Mouse (Mus musculus) megakaryocyte progenitor cell, adult 5-6 weeks (primary cell): Measurements from ENCODE around the gene Ampd2. TPM values are rescaled to one million over a fixed set of nuclear protein-coding genes. Genes with fewer than 3 reads are reported as not detected.

ENCODE experiments used
- ATAC-seq: replicated peaks from 2 replicates; pipeline ENCODE4 v1.8.0; 2016; ENCODE audit warnings: mild to moderate bottlenecking, moderate TSS enrichment, inconsistent platforms; ENCODE audit not compliant: poor library complexity
- total RNA-seq, 2 experiments: library from RNA; stranded (forward) in 1 of 2; stranded (reverse) in 1 of 2; fragments of 157-497, 149-512 nt in 1 of 2; fragments of 200-1000 nt in 1 of 2; gene quantifications; 2 replicates each; pipeline versions ENCODE4 v1.2.3 to v1.2.4; 2015 to 2017

Ampd2 gene
- total RNA-seq, 2 experiments from 2014 or later = 48.4 to 52.9 TPM

DNA sequence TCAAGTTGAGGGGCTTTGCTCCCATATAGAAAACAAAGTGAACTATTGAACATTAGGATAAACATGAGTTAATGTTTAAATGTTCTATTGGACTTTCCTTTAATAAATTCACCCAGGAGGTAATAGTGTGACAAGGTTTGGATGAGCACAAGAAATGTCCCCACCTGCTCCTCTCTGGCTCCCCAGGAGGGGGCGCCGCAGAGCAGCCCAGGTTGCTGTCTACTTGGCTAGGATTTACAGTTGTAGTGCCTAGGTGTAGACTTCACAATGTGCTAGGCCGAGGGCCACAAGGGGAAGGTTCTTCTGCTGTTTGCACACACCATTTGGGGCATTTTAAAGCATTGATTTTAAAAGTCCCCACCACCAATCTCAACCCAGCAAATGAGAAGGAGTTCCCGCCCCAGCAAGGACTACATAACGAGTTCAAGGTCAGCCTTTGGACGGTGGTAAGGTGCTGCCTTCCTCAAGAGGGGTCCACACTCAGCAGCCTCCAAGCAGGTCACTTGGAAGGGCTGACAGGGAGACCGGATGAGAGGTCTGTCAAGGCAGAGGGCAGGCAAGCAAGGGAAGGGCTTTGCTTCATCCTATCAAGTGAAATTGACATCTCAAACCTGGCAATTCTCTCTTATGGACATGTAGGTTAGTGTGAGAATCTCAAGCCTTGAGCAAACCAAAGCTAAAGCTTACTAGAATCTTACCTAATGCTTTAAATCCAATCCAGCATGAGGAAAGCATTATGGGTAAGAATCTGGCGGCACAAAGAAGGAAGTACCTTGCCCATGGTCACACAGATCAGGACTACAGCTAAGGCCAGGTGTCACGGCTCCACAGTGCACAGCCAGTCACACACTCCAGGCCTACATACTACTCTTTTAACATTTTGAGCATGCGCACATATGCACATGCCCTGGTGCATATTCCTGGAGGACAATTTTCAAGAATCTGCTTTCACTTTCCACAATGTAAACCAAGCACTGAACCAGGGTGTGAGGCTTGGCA lies 15.9 kb downstream of the Ampd2 start:
- peak; percentile 89 for ATAC-seq

DNA sequence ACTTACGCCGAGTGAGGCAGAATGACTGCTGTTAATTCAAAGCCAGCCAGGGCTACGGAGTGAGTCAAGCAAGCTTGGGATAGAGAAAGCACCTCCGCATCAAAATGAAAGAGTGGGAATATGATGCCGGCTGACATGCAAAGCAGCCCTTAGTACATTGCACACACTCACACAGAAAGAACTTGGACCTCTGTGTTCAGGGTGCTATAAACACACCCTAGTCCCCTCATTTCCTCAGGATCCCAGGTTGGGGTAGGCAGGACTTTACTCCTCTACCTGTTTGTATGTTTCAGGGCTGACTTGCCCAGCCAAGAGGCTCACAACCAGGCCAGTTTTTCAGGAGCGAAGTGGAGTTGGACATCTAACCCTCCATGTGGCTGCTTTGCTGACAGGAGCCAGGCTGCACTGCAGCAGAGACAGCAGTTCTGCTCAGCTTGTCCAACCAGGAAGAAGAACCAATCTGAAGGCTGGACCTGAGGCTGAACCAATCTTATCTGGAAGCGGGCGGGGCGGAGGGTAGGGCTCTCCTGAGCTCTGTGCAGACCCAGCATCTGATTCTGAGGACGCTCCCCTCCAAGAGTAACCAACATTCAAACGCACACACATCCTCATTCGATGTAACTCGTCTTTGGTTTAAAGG lies 17.1 kb downstream of the Ampd2 start:
- peak; percentile 68 for ATAC-seq

DNA sequence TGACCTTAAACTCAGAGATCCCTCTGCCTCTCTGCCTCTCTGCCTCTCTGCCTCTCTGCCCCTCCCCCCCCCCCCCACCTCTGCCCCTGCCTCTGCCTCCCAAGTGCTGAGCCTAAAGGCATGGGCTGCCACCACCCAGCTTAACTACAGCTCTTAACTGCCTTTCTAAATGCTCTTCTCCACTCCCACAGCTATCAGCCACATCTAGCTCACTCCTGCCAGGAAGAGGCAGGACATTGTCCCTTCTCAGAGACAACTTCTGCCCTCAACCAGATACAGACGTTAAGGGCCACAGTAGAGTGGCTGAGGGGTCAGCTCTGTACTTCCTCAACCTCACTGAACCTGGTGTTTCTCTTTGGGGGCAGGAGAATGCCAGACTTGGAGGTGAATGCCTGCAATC lies 17.6 kb downstream of the Ampd2 start:
- ATAC-seq = no peak

DNA sequence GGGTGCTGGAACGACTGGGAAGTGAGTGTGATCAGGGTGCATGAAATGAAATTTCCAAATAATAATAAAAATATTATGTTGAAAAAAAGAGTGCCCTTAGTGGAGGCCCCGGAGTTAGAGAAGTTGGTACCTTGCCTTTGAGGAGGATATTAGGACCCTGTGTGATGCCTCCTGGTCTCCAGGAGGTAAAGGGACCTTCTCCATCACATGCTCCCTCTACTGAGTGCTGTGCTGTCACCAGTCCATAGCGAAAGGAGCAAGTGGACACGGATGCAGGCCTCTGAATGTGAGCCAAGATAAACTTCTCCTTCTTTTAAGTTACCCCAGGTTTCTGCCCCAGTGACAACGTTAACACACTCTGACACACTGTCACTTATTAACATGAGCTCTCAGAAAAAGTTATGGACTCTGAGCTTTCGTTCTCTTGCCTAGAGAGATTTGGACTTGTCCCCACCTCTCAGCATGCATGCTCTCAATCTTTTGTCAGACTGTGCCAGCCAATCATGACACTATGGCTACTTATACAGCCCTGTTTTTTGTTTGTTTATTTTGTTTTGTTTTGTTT lies 19.0 kb downstream of the Ampd2 start:
- ATAC-seq = no peak

DNA sequence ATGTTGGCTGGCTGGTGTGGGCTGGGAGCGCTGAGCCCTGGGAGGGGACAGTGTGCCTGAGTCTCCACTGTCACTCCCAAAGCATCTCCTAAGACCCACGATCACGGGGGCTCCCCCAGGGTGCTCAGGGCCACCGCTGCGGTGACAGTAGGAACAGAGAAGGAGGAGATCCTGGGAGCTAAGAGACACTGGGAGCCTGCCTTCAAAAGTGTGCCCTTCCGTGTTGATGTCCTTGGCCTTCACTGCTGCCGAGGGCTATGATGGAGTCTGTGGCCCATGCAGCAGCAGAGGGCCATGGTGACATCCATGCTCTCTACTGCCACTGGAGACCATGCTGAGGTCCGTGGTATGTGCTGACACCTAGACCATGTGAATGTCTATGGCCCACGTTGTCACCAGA lies 20.9 kb downstream of the Ampd2 start:
- ATAC-seq = no peak

DNA sequence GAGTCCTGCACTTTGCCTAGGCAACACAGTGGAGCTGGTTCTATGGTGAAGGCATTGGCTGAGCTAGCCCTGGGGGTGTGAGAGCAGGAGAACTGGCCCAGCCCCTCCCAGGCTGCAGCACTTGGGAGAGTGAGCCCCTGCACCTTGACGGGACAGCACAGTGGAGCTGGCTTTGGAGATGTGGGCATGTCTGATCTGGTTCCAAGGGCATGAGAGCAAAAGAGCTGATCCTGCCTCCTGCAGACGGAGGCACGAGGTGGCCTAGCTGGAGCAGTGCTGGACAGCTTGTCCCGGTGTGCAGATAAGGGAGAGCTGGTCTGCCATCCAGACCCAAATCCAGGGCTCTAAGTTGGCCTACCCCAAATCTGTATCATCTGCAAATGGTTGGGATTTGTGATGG lies 21.8 kb downstream of the Ampd2 start:
- no peak for ATAC-seq

DNA sequence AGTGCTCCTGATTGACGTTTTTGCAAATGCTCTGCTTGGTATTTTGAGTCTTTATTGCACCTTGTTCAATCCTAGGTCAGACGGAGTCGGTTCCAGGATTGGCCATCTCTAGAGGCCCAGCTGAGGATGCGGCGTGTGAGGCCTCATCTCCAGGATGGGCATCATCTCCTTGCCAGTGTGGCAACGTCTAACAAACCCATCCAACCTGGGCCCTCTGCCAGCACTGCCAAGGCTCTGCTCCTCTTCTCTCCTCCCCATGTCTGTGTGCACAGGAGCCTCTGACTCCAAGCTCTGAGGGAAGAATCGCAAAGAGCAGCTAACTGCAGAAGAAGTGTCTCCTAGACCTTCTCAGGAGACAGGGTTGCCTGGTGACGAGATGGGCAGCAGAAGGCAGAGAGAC lies 23.8 kb downstream of the Ampd2 start:
- no peak for ATAC-seq

DNA sequence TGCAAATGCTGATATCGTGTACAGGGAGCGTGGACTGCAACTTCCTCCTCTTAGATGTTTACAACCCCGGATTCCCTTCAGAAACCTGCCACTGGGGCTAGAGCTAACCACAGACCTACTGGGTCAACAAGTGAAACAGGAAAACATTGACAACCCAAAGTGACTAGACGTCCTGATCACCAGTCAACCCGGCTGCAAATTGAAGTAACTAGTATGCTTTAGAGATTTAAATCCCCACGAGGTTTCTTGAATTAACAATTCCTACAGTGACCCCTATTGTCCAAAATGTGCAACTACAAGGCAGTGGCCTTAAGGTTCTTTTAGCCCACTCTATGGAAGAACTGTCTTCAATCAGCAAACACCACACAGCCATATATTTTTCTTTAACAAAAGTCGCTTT lies 25.0 kb downstream of the Ampd2 start:
- peak; percentile 89 for ATAC-seq

DNA sequence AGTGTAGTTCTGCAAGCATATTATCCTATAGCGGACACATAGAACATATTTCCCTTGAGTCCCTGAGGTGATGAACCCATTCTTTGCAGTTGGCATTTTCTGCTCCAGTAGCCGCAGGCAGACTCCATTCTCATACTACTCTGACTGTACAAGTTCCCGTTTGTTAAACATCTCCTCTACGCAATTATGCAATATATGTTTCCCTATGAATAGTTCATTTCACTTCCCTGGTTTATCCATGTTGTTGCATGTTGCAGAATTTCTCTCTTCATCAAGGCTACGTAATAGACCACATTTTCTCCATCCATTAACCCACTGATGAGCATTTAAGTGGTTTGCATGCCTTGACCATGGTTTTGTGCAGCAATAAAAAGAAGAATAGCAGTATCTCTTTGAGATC lies 36.0 kb downstream of the Ampd2 start:
- ATAC-seq = peak; percentile 71

DNA sequence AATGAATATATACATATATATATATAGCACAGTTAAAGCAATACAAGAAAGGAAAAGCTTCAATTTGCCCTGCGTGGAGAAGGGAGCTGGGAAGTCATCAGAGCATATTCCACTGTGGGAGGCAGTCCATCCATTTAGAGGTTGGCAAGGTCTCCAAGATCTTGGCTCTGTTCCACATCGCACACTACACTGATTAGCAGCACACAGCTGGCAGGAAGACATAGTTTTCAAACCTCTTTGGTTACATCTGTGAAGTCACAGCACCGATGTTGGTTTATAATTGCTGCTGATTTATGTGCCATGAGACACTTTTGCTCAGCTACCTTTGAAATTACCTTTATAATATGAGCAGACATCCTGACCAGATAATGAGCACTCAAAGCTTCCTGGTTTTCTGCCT lies 38.1 kb downstream of the Ampd2 start:
- ATAC-seq = no peak

DNA sequence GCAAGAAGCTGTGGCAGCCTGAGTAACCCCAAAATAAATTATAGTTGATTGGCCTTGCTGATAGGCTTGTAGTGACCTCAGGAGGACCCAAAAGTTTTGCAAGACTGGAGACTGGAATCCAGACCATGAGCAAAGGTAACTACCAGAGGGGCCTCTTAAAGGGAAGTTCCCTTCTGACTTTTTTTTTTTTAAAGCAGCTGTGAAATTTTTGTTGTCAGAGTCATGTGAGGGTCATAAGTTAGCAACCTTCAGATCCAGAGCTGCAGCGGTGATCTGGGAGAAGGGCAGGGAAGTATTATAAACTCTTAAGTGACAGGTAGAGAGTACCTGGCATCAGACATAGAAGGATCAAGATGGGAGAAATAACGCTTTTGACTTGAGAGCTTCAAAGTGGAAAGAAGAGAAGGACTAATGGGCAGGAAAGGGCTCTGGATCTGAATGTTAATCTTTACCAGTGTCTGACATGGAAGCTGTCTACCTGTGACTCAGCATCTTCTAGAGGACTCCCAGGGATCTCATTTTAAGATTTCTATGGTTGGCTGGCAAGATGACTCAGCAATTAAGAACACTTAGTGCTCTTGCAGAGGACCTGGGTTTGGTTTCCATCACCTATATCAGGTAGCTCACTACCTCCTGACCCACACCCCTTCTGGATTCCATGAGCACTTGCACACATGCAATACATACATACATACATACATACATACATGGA lies 39.4 kb downstream of the Ampd2 start:
- 0 out of 2 replicates have a peak, but pooled peaks have one; percentile 2 for ATAC-seq

DNA sequence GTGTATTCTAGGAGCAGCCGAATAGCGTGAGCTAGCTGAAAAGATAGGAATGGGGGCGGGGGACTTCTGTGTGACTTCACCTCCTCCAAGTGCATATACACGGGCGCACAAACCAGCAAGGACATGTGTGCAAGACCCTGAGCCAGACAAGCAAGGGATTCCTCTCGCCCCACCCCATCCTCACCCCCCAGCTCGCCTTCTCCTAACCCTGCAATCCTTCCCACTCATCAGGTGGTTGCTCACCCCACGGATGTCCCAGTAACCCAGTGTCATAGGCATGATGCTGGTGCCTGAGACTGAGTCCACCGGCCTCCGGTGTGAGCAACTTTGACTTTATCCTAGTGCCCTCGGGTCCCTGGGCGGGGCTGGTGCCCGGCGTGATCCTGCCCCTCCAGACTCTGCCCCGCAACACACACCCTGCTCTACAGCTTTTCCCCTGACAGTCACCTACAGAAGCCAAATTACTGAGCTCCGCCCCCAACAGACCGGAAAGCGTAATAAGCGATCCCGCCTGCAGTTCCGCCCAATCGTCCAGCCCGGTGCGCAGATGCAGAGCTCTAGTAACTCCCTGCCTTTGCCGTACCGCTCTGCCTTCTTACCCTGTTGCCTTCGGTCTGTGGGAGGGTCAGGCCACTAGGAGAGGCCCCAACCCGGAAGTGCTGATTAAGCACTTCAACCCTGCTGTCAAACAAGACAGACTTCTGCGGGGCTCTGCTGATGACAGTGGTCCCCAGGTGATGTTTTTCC lies 41.9 kb downstream of the Ampd2 start, which contains the start of gene Gstm4:
TSS of gene Gstm4 (minus strand) at position 501 of the 747 bp plus-strand sequence.
- ATAC-seq = peak; percentile 96

DNA sequence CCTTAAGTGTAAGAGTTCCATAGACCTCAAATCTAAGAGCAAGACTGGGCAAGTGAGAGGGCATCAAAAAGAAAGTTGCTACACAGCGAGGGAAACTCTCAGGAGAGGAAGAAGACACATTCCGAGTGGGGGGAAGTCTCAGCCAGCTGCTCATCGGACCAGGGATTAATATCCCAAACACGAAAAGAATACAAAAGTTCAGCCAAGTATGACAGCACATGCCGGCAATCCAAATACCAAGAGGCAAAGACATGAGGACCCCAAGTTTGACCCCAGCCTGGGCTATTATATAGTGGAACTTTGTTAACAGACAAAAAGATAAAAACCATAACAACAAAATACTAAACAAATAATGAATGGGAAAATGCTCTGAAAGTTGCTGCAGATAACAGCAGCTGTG lies 53.3 kb downstream of the Ampd2 start:
- ATAC-seq = no peak

DNA sequence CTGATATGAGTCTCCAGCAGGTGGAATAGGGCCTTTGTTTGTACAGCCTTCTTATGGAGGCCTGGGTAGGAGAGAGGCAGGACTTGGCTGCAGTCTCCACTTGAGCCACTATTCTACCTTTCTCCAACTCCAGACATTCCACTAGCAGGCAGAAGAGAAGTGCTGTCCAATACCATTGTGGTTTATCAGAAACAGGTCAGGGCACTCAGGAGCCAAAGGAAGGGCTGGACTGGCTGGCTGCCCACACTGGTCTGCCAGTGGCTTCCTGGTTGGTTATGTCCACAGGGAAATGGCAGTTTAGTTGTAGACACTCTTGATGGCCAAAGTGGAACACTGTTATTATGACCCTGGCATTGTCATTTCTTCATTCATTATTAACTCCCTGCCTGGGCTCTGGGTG lies 54.3 kb downstream of the Ampd2 start:
- ATAC-seq = no peak

DNA sequence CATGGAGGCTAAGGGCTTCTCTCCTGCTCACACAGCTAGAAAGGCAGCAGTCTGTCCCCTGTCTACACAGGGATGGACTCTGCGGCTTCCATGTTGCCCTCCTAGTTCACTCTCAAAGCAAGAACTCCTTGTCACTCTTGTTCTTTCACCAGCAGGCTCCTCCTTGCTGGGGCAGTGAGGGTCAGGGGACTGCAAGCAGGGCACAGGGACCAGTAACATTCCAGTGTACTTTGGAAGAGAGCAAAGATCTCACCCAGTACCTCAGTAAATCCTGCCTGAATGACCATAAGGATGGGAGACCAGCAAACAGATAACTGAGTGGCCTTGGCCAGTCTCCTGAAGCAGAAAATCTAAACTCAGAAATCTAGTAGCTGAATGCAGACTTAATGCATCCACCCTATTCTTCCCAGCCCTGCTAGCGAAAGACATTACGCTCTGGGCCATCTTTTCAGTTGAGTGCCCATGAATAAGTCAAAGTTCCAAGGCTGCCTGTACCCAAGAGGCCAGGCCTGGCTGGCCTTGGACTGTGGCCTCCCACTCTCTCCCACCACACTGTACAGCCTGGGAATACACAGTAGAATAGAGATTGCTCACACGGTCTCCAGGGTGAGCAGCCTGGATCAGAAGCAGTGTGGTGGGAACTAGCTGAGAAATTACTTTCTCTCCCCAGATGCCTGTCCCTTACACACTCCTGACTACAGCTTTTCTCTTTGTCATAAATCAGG lies 57.6 kb downstream of the Ampd2 start:
- no peak for ATAC-seq

DNA sequence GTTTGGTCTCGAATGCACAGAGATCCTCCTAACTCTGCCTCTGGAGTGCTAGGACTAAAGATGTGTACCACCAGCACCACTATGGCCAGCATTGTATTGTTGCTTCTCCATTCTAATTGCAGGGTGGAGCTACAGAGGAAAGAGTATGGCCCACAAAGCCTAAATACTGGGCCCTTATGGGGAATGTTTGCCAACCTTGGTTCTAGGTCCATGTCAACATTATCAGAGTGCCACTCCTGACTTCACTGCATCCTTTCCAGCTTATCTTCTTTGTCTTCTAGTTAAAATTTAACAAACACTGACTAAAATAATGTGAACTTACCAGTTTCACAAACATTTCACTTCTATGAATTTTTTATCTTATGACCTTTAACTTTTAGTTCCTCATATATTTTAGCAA lies 59.9 kb downstream of the Ampd2 start:
- ATAC-seq = no peak

DNA sequence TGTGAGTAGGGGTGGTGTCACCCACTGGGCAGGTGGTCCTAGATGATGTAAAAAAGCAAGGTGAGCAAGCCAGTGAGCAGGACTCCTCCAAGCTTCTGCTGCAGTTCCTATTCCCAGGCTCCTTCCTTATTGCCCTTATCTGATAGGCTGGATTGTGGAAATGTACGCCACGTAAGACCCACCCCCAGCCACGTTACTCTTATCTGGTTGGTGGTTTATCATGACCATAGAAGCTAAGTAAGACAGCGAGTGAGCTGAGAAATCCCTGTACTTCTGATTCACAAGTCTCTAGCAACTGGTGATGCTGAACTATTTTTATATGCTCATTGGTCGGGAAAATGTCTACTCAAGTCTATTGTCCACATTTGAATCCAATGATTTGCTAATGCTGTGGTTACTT lies 60.4 kb downstream of the Ampd2 start:
- 0 out of 2 replicates have a peak, but pooled peaks have one; percentile 26 for ATAC-seq

DNA sequence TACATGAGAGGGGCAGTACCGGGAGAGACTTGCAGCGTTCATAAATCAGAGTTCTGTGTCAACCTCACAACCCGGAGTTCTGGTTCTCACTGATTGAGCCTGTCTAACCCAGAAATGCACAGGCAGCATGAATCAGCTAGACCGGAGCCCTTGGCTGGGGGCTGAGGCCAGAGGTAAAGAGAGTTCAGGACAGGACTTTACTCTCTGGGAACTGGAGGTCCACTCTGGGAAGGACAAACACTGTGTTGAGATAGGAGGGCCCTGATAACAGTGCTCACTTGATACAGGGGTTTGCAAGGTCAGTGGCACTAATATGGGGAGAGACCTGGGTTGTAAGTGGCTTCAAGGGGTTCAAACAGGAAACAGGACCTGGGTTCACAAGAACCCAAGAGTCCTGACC lies 61.1 kb downstream of the Ampd2 start:
- no peak for ATAC-seq
